Mouse (Mus musculus) limb, embryonic 11.5 days (tissue): Measurements from ENCODE around the gene Osbpl6. TPM values are rescaled to one million over a fixed set of nuclear protein-coding genes. Genes with fewer than 3 reads are reported as not detected.

Source experiments
- ATAC-seq: fragments of 200-750 bp; cut with Nextera tagmentation; 2 replicates; pipeline ENCODE4 v1.8.0; 2017; ENCODE audit warnings: low read depth; ENCODE audit not compliant: insufficient number of reproducible peaks, low FRiP score, low TSS enrichment
- DNase-seq: peaks from one replicate; pipeline ENCODE4 v3.0.0-alpha.2; 2015; ENCODE audit warnings: low spot score
- H3K27ac ChIP-seq: fragments of 300-500 bp; sonication (generic); replicated peaks from 2 replicates; pipeline ENCODE4 v1.5.1; 2014; ENCODE audit warnings: low read depth, mild to moderate bottlenecking, low read length
- H3K27me3 ChIP-seq: fragments of 300-500 bp; sonication (generic); 2 replicates; pipeline ENCODE4 v1.6.1; 2014; ENCODE audit warnings: mild to moderate bottlenecking, low read length, mixed read lengths; ENCODE audit not compliant: control insufficient read depth, insufficient read depth
- H3K36me3 ChIP-seq: fragments of 300-500 bp; sonication (generic); 2 replicates; pipeline ENCODE4 v1.6.1; 2014; ENCODE audit warnings: mild to moderate bottlenecking, low read length, moderate library complexity, mixed read lengths; ENCODE audit not compliant: control insufficient read depth, insufficient read depth
- H3K4me1 ChIP-seq: fragments of 300-500 bp; sonication (generic); 2 replicates; pipeline ENCODE4 v1.6.1; 2014; ENCODE audit warnings: low read length, mixed read lengths; ENCODE audit not compliant: control insufficient read depth, insufficient read depth
- H3K4me2 ChIP-seq: fragments of 300-500 bp; sonication (generic); 2 replicates; pipeline ENCODE4 v1.6.1; 2014; ENCODE audit warnings: low read depth, mild to moderate bottlenecking, moderate library complexity; ENCODE audit not compliant: severe bottlenecking
- H3K4me3 ChIP-seq: fragments of 300-500 bp; sonication (generic); 2 replicates; pipeline ENCODE4 v1.5.1; 2014; ENCODE audit warnings: low read depth, low read length
- H3K9ac ChIP-seq: fragments of 300-500 bp; sonication (generic); 2 replicates; pipeline ENCODE4 v1.6.1; 2014; ENCODE audit warnings: mild to moderate bottlenecking, low read length
- H3K9me3 ChIP-seq: fragments of 300-500 bp; sonication (generic); 2 replicates; pipeline ENCODE4 v1.6.1; 2016; ENCODE audit warnings: low read length; ENCODE audit not compliant: control insufficient read depth
- WGBS: fragments of 180-500 bp; shearing (Covaris S2); extraction: QIAGEN DNeasy Blood & Tissue Kit; methylation state at CpG from one replicate; pipeline ENCODE4 v1.1.7; 2014; 5-methylcytosine and 5-hydroxymethylcytosine counted together
- polyA plus RNA-seq: library from polyadenylated mRNA; unstranded; fragments of >200 nt; fragmentation: Nextera tagmentation; extraction: Ambion mirVana; gene quantifications from 2 replicates; pipeline ENCODE4 v1.2.1, GENCODE M21; 2014

Gene Osbpl6
- polyA plus RNA-seq, 1 experiment from 2014 or later, result 15.3 TPM

- H3K4me1 ChIP-seq, result peaks cover 3% of the 10 kb centered on the region; the same call in 1 of the 2 replicates
- no peak overlapping the region for H3K27ac ChIP-seq
- ATAC-seq (no peak), DNase-seq (no peak)
- 58% methylated on average over 5 of the region's 5 CpGs for WGBS
- no peak overlapping the region for H3K4me2 ChIP-seq
- H3K4me3 ChIP-seq, result no peak overlapping the region
- H3K9ac ChIP-seq, result no peak overlapping the region
- H3K27me3 ChIP-seq, result no peaks in the 10 kb centered on the region
- H3K9me3 ChIP-seq, result no peaks in the 10 kb centered on the region
- no peaks in the 10 kb centered on the region for H3K36me3 ChIP-seq
Observed at GRCm38 (mm10) chr2:76429855-76430254, 23.5 kb downstream of the Osbpl6 start.

- Histone ChIP-seq H3K36me3 (no peaks in the 10 kb centered on the region), H3K4me1 (peaks cover 3% of the 10 kb centered on the region; the same call in 1 of the 2 replicates), H3K27me3 (no peaks in the 10 kb centered on the region), H3K9ac (no peak overlapping the region), H3K4me2 (no peak overlapping the region), H3K9me3 (no peaks in the 10 kb centered on the region), H3K4me3 (no peak overlapping the region), H3K27ac (no peak overlapping the region)
- DNase-seq (no peak), ATAC-seq (no peak)
- 91% methylated on average over 3 of the region's 3 CpGs for WGBS
Observed at GRCm38 (mm10) chr2:76430539-76430938, 24.2 kb downstream of the Osbpl6 start.

DNA sequence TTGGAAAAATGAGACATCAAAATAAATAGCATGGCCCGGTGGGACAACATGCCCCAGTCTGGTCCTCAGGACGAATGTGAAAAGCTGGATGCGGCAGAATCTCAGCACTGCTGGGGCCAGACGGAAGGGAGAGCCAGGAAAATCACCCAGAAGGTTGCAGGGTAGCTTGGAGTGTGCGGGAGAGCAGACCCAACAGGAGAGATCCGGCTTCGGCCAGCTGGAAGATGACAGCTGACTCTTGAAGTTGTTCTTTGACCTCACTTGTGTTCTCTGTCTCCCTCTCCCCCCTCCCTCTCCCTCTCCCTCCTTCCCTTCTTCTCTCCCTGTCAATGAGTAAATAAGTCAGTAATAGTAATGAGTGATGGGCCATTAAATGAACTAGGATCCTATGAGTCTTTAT is 27.9 kb downstream of the Osbpl6 start:
- Histone ChIP-seq H3K4me3 (no peak overlapping the region), H3K36me3 (no peaks in the 10 kb centered on the region), H3K27ac (no peak overlapping the region), H3K27me3 (no peaks in the 10 kb centered on the region), H3K9ac (no peak overlapping the region), H3K9me3 (no peaks in the 10 kb centered on the region), H3K4me1 (peaks cover 3% of the 10 kb centered on the region; the same call in 1 of the 2 replicates), H3K4me2 (no peak overlapping the region)
- ATAC-seq (no peak), DNase-seq (no peak)
- WGBS, result 91% methylated on average over 7 of the region's 7 CpGs

DNA sequence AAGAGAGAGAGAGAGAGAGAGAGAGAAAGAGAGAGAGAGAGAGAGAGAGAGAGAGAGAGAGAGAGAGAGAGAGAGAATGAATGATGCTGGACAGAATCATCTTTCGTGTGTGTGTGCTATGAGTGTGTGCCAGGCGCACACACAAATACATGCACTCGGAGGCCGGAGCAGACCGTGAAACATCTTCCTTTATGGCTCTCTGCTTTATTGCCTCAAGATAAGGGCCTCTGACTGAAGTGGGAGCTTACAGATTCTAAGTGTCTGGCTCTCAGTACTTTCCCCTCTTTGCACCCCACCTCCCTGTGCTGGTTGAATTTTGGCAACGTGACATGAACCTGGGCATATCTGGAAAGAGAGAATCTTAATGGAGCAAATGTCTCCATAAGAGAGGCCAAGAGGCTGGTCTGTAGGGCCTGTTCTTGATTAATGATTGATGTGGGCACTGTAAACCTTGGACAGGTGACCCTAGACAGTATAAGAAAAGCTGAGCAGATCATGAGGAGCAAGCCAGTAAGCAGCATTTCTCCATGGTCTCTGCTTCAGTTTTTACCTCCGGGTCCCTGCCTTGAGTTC is 29.4 kb downstream of the Osbpl6 start:
- peaks cover 3% of the 10 kb centered on the region for H3K4me1 ChIP-seq
- H3K4me2 ChIP-seq, result no peak overlapping the region
- H3K27me3 ChIP-seq, result no peaks in the 10 kb centered on the region
- no peak for DNase-seq
- H3K9me3 ChIP-seq, result no peaks in the 10 kb centered on the region
- no peak overlapping the region for H3K9ac ChIP-seq
- H3K36me3 ChIP-seq, result no peaks in the 10 kb centered on the region
- 58% methylated on average over 7 of the region's 7 CpGs for WGBS
- no peak overlapping the region for H3K27ac ChIP-seq
- ATAC-seq, result no peak
- no peak overlapping the region for H3K4me3 ChIP-seq

GRCm38 (mm10) chr2:76437372-76437771 is 31.1 kb downstream of the Osbpl6 start:
- H3K4me2 ChIP-seq, result no peak overlapping the region
- 51% methylated on average over 2 of the region's 2 CpGs for WGBS
- H3K27me3 ChIP-seq, result no peaks in the 10 kb centered on the region
- H3K4me3 ChIP-seq, result no peak overlapping the region
- no peak overlapping the region for H3K9ac ChIP-seq
- no peaks in the 10 kb centered on the region; the same call in 1 of the 2 replicates for H3K4me1 ChIP-seq
- no peak for DNase-seq
- H3K36me3 ChIP-seq, result no peaks in the 10 kb centered on the region
- H3K27ac ChIP-seq, result no peak overlapping the region
- ATAC-seq, result no peak
- H3K9me3 ChIP-seq, result no peaks in the 10 kb centered on the region

DNA sequence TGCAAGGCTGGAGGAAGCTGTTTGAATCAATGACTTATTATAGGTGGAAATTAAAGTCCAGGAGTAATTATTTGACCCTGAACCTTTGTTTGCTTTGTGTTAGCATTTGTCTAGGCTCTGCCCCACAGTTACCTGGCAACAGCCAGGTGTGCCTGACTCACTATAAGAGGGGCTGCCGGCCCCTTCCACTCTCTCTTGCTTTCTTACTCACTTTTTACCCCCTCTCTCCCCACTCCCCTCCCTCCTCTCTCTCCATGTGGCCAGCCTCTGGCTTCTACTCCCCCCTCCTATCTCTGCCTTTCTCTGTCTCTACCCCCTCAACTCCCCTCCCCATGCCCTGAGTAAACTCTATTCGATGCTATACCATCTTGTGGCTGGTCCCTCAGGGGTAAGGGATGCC is 33.2 kb downstream of the Osbpl6 start:
- no peak overlapping the region for H3K27ac ChIP-seq
- ATAC-seq, result no peak
- no peaks in the 10 kb centered on the region for H3K9me3 ChIP-seq
- H3K4me1 ChIP-seq, result no peaks in the 10 kb centered on the region; the same call in 1 of the 2 replicates
- WGBS, result 32% methylated on average over 2 of the region's 2 CpGs
- no peak overlapping the region for H3K9ac ChIP-seq
- H3K27me3 ChIP-seq, result no peaks in the 10 kb centered on the region
- H3K36me3 ChIP-seq, result no peaks in the 10 kb centered on the region
- H3K4me3 ChIP-seq, result no peak overlapping the region
- H3K4me2 ChIP-seq, result no peak overlapping the region
- no peak for DNase-seq

DNA sequence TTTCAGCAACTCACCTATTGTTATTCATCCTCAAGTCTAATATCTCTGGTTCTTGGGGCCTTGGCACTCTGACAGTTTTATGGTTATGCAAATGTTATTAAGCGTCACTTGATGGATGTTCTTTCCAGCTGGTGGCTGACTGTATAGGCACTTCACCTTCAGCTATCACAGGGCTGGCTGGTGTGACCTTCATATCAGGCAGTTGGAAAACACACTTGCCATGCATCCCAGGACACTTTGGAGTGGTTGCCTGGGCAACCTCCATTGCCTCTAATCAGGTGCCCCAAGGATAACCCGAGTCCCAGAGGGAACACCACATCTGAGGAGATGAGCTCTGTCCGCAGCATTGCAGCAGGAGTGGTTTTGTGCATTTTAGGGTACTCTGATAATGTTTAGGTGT is 35.8 kb downstream of the Osbpl6 start:
- H3K9me3 ChIP-seq, result no peaks in the 10 kb centered on the region
- H3K4me3 ChIP-seq, result no peak overlapping the region
- H3K4me2 ChIP-seq, result no peak overlapping the region
- no peak overlapping the region for H3K9ac ChIP-seq
- no peaks in the 10 kb centered on the region for H3K27me3 ChIP-seq
- H3K36me3 ChIP-seq, result no peaks in the 10 kb centered on the region
- no peak overlapping the region for H3K27ac ChIP-seq
- 47% methylated on average over 3 of the region's 3 CpGs for WGBS
- DNase-seq (no peak), ATAC-seq (no peak)
- H3K4me1 ChIP-seq, result no peaks in the 10 kb centered on the region; the same call in 1 of the 2 replicates

DNA sequence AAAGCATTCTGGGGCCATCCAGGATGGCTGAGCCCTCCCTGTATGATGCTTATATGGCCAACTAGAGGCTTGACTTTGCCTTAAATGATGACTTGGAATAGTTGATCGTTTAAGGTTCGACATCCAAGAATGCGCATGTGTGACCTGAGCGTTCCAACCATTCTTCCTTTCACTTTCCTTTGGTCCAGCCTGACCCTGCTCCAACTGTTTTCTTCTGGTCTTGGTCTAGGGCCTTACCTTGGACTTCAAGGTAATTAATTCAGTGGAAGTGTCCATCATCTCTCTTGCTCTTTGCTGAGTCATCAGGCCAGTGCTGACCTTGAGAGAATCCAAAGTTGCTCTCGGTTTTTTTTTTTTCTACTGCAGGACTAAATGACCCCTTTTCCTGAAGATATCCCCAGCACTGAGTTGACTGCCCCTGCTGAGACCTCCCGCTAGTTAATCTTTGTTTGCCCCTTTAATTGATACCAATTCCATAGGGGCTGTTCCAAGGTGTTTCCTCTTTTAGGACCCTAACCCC is 43.6 kb downstream of the Osbpl6 start:
- no peak overlapping the region for H3K4me3 ChIP-seq
- no peak for DNase-seq
- no peaks in the 10 kb centered on the region for H3K36me3 ChIP-seq

GRCm38 (mm10) chr2:76466723-76467122 is 60.4 kb downstream of the Osbpl6 start:
- H3K4me3 ChIP-seq, result no peak overlapping the region
- H3K9me3 ChIP-seq, result no peaks in the 10 kb centered on the region
- no peak overlapping the region for H3K4me2 ChIP-seq
- ATAC-seq (no peak), DNase-seq (no peak)
- 91% methylated on average over 5 of the region's 5 CpGs for WGBS
- H3K27ac ChIP-seq, result no peak overlapping the region
- H3K36me3 ChIP-seq, result no peaks in the 10 kb centered on the region
- H3K4me1 ChIP-seq, result no peaks in the 10 kb centered on the region
- H3K27me3 ChIP-seq, result no peaks in the 10 kb centered on the region
- no peak overlapping the region for H3K9ac ChIP-seq

More for the DNA sequence above, 43.6 kb downstream of the Osbpl6 start:
- H3K4me1 ChIP-seq, result no peaks in the 10 kb centered on the region
- H3K9me3 ChIP-seq, result no peaks in the 10 kb centered on the region
- no peaks in the 10 kb centered on the region for H3K27me3 ChIP-seq
- 85% methylated on average over 6 of the region's 6 CpGs for WGBS
- no peak overlapping the region for H3K27ac ChIP-seq
- ATAC-seq, result no peak
- H3K9ac ChIP-seq, result no peak overlapping the region
- H3K4me2 ChIP-seq, result no peak overlapping the region
